Mouse (Mus musculus) heart, adult 2 months (tissue): ENCODE data around the gene Rlim.

Source experiments
- CTCF ChIP-seq: fragments of 200-600 bp; IDR thresholded peaks from 2 replicates; pipeline ENCODE4 v1.8.1; 2022; ENCODE audit warnings: antibody characterized with exemption, mild to moderate bottlenecking, moderate library complexity
- EP300 ChIP-seq: fragments of 200-500 bp; IDR thresholded peaks from 2 replicates; pipeline ENCODE4 v1.6.1; 2011; ENCODE audit warnings: low read depth, low read length, control low read depth; ENCODE audit not compliant: insufficient read depth
- POLR2A ChIP-seq: fragments of 200-500 bp; IDR thresholded peaks from 2 replicates; pipeline ENCODE4 v1.6.1; 2011; ENCODE audit warnings: mild to moderate bottlenecking, low read depth, low read length, control low read depth; ENCODE audit not compliant: insufficient read depth

DNA sequence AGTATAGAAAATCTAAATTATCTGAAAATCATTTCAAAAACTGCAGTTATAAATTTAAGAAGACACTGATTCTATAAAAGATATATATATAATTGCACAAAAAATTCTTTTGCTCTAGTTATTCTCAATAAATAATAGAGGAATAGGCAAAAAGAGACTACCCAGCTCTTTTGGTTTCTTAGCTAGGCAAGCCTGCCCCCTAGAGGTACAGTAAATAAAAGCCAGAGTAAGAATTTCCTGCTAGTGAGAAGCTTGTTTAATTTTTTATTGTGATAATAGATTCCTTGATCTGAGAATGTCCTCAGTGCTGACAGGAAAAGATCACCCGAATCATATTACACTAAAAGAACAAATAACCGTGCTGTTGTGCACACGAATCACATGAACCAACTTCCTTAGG, 43.8 kb downstream of the Rlim start:
- TF ChIP-seq CTCF (peak; percentile 78), EP300 (no peak), POLR2A (no peak)
